In the genomic region with DNA sequence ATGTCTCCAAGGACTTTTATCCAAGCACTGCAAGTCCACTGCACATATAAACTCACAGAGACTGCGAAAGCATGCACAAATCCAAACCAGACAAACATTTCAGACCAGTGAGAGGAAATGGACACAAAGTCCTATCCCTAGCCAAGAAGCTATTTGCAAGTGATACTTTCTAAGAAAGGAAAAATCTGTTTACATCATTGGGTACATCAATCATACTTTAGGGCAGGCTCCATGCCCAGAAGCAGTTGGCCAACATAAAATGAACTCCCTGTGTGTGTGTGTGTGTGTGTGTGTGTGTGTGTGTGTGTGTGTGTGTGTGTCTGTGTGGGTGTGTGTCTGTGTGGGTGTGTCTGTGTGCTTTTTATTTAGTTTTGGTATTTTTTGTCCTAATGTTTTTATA, we compare ENCODE assay signal across 21 mouse cellular contexts. TPM values are rescaled to one million over a fixed set of nuclear protein-coding genes. Genes with fewer than 3 reads are reported as not detected.
DNase-seq lines count a peak whose midpoint lies in the region; ATAC-seq and TF ChIP-seq lines count a peak whose summit lies in the region.
"Had no signal": no experiment of that assay in that cellular context is flagged by ENCODE, and none has a peak within 500 bp of the region (broad histone marks: within the 10 kb centered on the region; RNA-seq: fewer than 3 reads in every experiment).

No protein-coding gene starts in this region.

- H3K4me3 ChIP-seq in heart, embryonic 11.5 days (ENCODE audit: low read depth, low read length): no peak overlapping the region
- H3K4me3 ChIP-seq in lung, postnatal 0 days (ENCODE audit: low read depth, low read length): no peak overlapping the region
- H3K4me3 ChIP-seq: embryonic facial prominence, embryonic 12.5 days; forebrain, embryonic 12.5 days; heart, embryonic 13.5 days had no signal

- TF ChIP-seq CTCF in lung, postnatal 0 days (IDR thresholded peaks at IDR 0.05): no peak

- H3K4me2 ChIP-seq in heart, embryonic 11.5 days: no peak overlapping the region
- H3K4me2 ChIP-seq in lung, postnatal 0 days (replicated peaks; ENCODE audit: low read depth, low read length): no peak overlapping the region
- H3K4me2 ChIP-seq: embryonic facial prominence, embryonic 12.5 days; forebrain, embryonic 12.5 days; heart, embryonic 13.5 days had no signal

- WGBS in heart, embryonic 11.5 days (ENCODE audit: insufficient replicate concordance): 85% methylated on average over 1 of the region's 1 CpGs
- 60% methylated on average over 1 of the region's 1 CpGs for WGBS in lung, postnatal 0 days

- no peak overlapping the region for H3K9ac ChIP-seq in heart, embryonic 11.5 days (ENCODE audit: low read depth, low read length)
- H3K9ac ChIP-seq in lung, postnatal 0 days (replicated peaks; ENCODE audit: low read depth): no peak overlapping the region
- H3K9ac ChIP-seq: embryonic facial prominence, embryonic 12.5 days; forebrain, embryonic 12.5 days; heart, embryonic 13.5 days had no signal

- H3K27me3 ChIP-seq in heart, embryonic 11.5 days (ENCODE audit: control insufficient read depth, insufficient read depth, low read length): no peaks in the 10 kb centered on the region
- H3K27me3 ChIP-seq in lung, postnatal 0 days (replicated peaks; ENCODE audit: insufficient read depth, low read length): no peaks in the 10 kb centered on the region
- H3K27me3 ChIP-seq: embryonic facial prominence, embryonic 12.5 days; forebrain, embryonic 12.5 days; heart, embryonic 13.5 days had no signal

- H3K36me3 ChIP-seq in heart, embryonic 11.5 days (ENCODE audit: control insufficient read depth, insufficient read depth, low read length): no peaks in the 10 kb centered on the region
- no peaks in the 10 kb centered on the region for H3K36me3 ChIP-seq in lung, postnatal 0 days (ENCODE audit: insufficient read depth, low read length)
- H3K36me3 ChIP-seq: embryonic facial prominence, embryonic 12.5 days; forebrain, embryonic 12.5 days; heart, embryonic 13.5 days had no signal

- no peaks in the 10 kb centered on the region for H3K9me3 ChIP-seq in heart, embryonic 11.5 days (replicated peaks; ENCODE audit: control insufficient read depth, low read length)
- no peaks in the 10 kb centered on the region for H3K9me3 ChIP-seq in lung, postnatal 0 days (ENCODE audit: low read length)
- H3K9me3 ChIP-seq: embryonic facial prominence, embryonic 12.5 days; forebrain, embryonic 12.5 days; heart, embryonic 13.5 days had no signal

- ATAC-seq in heart, embryonic 11.5 days (replicated peaks; ENCODE audit: insufficient number of reproducible peaks, low FRiP score, low TSS enrichment): no peak
- ATAC-seq in lung, postnatal 0 days: no peak
- ATAC-seq: activated CD4-positive, CD25-positive, alpha-beta regulatory T cell, adult 4 months; hindbrain, embryonic 16.5 days; Patski had no signal

- TF ChIP-seq EP300 in lung, postnatal 0 days (IDR thresholded peaks at IDR 0.05): no peak

- H3K27ac ChIP-seq in heart, embryonic 11.5 days (ENCODE audit: low read depth, low read length): no peak overlapping the region
- H3K27ac ChIP-seq in lung, postnatal 0 days (ENCODE audit: low read length): no peak overlapping the region
- H3K27ac ChIP-seq: embryonic facial prominence, embryonic 12.5 days; forebrain, embryonic 12.5 days; heart, embryonic 13.5 days had no signal

- no peaks in the 10 kb centered on the region for H3K4me1 ChIP-seq in heart, embryonic 11.5 days (ENCODE audit: control insufficient read depth, insufficient read depth, low read length)
- H3K4me1 ChIP-seq in lung, postnatal 0 days (ENCODE audit: insufficient read depth, low read depth, low read length): no peaks in the 10 kb centered on the region
- H3K4me1 ChIP-seq: embryonic facial prominence, embryonic 12.5 days; forebrain, embryonic 12.5 days; heart, embryonic 13.5 days had no signal

- peak; percentile 43 to 49 for DNase-seq in cerebellum, postnatal 10 days
- DNase-seq in cerebellum, postnatal 4 days (ENCODE audit: low spot score in 2 of 2): no peak
- DNase-seq in heart, adult 11 months: peak; percentile 4
- peak; percentile 7 for DNase-seq in lung, postnatal 0 days (ENCODE audit: low spot score)
- DNase-seq in lung, postnatal 36 days: no peak
- no peak for DNase-seq in kidney, adult 18-20 months
- DNase-seq: adrenal gland, adult 2 months; adrenal gland, postnatal 25 days; cerebellum, adult 2 months; cerebellum, postnatal 14 days; gastrocnemius, postnatal 14 days; heart, postnatal 36 days; kidney, adult 2 months had no signal

RNA-seq across cellular contexts. Expression of gene Tph2, which starts 2.6 kb away (rescaled TPM):
- polyA plus RNA-seq in heart, embryonic 11.5 days (2014; fragmentation: Nextera tagmentation; extraction: Ambion mirVana): not detected in 2 replicates
- 0.05 and 0.08 TPM in 2 replicates for polyA plus RNA-seq in lung, postnatal 0 days (2015; fragmentation: Nextera tagmentation; extraction: Ambion mirVana)
- polyA plus RNA-seq: activated CD4-positive, CD25-positive, alpha-beta regulatory T cell, adult 4 months; adrenal gland, adult 2 months; forebrain, embryonic 12.5 days; heart, embryonic 13.5 days; intestine, embryonic 14.5 days; kidney, adult 2 months; Patski had no signal

Comparison
In these comparisons a context has a peak if more than half of its experiments do, and no peak if none do; other contexts are left out.
1. DNase-seq: peak in cerebellum, postnatal 10 days (2 of 2), heart, adult 11 months (single experiment) and lung, postnatal 0 days (single experiment); none in cerebellum, postnatal 4 days (0 of 2), lung, postnatal 36 days (single experiment) and kidney, adult 18-20 months (single experiment).